Mouse (Mus musculus) large intestine, adult 2 months (tissue): ENCODE data around the gene Safb. TPM values are rescaled to one million over a fixed set of nuclear protein-coding genes. Genes with fewer than 3 reads are reported as not detected.

ENCODE experiments used
- DNase-seq: peaks from one replicate; pipeline ENCODE4 v3.0.0-alpha.2; 2012; ENCODE audit warnings: low read depth, low spot score
- WGBS: fragments of 180-500 bp; shearing (Covaris S2); methylation state at CpG from one replicate; pipeline ENCODE4 v1.1.7; 2018; 5-methylcytosine and 5-hydroxymethylcytosine counted together
- polyA plus RNA-seq: library from polyadenylated mRNA; depleted of rRNA; stranded (reverse); fragments of >200 nt; gene quantifications from 2 replicates; pipeline ENCODE4 v1.2.3, GENCODE M21; 2012

Gene Safb
- polyA plus RNA-seq, 1 experiment, result 101 TPM

DNA sequence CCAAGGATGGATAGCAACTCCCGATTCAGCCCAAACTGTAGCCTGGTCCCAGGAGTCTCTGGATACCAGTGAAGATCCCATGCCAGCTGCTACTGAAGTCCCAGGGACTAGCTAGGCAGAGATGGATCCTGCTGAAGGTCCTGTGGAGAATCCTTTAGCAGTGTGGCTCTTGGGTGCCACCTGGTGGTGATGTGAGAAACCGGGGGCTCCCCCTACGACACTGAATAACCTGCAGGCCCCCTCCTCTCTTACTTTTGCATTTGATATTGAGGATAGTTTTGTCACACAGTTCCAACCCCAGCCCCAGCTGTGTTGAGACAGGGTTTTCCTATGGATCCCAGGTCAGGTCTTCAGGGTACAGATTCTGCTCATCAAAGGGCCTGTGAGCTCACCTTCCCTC lies 26.2 kb upstream of the Safb start:
- DNase-seq, result no peak
- 16% methylated on average over 3 of the region's 3 CpGs for WGBS

DNA sequence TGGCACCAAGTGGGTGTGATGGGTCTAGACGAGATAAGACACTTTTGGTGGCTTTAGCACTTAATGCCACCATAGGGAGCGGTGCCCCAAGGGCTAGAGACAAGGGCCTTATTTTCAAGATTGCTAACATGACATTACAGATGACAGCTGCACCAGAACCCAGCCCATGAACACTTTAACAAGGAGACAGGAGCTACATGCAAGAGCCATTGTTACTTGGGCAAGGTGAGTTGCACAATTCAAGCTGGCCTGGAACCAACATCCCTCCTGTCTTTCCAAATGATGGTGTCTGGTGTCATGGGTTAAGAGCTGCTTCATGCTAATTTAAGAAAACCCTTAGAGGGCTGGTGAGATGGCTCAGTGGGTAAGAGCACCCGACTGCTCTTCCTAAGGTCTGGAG lies 25.2 kb upstream of the Safb start:
- DNase-seq, result no peak
- 65% methylated on average over 3 of the region's 3 CpGs for WGBS

DNA sequence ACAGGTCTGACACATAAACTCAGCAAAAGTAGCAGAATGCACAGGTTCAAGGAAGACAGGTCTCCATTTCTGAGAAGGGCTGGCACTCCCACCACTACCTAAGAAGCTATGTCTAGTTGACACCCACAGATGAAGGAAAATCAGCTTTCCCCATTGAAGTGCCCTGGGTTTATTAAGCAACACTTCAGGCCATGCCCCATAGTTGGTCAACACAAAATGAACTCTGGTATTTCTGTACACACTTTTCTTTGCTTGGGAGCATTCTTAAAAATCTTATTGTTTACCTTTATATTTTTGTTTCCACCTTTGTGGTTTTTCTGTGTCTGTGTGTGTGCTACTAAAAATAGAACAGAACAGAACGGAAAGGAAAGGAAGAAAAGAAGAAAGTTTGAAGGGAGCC lies 24.5 kb upstream of the Safb start:
- WGBS, result 57% methylated on average over 1 of the region's 1 CpGs
- DNase-seq, result no peak

DNA sequence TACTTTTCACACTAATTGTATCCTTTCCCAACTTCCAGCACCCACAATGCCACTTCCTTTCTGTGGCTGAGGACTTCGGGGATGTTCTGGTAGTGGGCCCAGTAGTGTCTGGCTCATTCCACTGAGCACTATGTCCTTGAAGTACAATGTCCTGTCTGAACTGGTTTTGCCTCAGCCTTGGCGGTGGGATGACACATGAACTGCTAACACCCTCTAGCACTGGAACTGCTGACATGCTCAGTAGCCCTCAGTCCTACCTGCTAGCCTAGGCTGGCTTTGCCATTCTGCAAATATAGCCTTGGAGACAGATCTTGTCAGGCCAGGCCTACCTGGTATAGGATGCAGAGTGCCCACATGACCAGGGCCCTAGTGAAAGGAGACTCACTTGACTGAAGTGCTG lies 22.8 kb upstream of the Safb start:
- DNase-seq, result no peak
- WGBS, result 92% methylated on average over 2 of the region's 2 CpGs

DNA sequence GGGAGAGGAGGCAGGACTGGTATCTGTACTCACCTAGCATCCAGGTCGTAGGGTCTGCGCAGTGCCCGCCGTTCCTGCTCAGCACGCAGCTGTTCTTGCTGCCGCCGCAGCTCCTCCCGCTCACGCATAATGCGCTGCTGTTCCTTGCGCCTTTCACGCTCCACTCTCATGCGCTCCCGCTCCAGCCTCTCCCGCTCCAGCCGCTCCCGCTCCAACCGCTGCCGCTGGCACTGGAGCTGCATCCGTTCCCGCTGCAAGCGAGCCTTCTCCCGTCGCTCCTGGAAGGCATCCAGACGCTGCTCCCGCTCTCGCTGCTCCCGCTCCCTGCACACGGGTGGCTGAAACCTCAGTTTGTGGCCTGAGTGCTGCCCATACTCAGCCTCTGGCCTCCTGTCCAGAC lies 18.3 kb upstream of the Safb start:
- 93% methylated on average over 29 of the region's 29 CpGs for WGBS
- no peak for DNase-seq

DNA sequence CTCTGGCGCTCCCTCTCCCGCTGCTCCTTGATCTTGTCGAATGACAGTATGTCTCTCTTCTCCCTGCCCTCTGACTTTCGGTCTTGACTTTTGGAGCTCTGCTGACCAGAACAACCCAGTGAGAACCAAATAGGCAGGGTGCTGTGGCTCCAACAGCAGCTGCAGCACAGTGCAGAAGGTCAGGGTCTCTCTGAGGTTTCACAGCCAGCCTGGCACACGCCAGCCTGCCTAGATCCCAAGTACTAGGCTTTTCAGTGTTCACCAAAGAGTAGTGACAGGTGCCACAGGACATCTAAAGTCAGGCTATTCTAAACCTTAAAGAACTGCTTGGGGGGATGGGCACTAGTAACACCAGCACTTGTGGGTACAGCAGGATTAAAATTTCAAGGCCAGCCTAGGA lies 17.7 kb upstream of the Safb start:
- 98% methylated on average over 5 of the region's 5 CpGs for WGBS
- DNase-seq, result no peak

DNA sequence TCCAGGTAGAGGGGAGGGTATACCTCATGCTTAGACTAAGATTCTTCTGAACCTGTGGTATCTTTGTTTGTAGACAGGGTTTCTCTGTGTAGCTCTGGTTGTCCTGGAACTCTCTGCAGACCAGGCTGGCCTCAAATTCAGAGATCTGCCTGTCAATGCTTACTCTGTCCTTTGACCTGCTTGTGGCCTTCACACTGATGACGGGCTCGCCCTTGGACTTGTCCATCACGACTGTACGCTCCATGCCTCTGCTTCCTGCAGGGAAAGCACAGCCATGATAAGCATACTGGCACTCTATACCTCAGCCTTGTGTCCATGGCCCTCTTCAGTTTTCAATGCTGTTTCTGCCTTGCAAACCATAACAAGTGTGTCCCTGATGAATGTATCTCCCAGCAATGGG lies 17.3 kb upstream of the Safb start:
- WGBS, result 83% methylated on average over 4 of the region's 4 CpGs
- DNase-seq, result no peak

DNA sequence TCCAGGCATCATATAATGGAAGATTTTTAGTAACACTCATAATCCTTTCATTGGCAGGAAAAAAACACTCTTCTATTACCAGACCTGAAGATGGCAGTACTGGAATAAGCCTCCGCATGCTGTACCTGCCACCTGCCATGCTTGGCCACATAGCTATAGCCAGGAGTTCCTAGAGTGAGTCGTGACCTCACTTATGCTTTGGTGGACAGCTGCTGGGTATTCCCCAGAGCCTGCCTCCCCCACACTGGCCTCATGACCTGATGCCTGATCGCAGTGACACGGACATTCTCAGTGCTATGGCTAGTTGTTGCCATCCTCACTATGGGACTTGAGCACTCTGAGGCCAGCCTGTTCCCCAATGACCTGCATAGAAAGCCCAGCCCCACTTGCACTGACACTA lies 14.3 kb upstream of the Safb start:
- no peak for DNase-seq
- WGBS, result 94% methylated on average over 4 of the region's 4 CpGs

DNA sequence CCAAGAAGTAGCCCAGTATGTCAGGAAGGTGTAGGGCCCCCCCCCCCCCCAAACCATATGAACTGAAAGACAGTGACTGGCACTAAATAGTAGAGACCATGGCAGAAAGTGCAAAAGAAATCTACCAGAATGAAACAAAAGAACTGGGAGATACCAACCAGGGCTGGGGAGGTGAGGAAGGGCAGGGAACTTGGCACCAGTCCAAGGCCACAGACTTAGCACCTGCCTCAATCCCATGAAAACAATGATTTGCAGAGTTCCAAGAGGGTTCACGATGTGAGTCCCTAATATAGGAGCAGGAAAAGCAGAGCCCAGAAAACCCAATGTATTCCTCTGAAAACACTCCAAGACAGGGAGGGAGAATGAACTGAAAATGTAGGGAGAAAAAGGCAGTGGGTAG lies 12.5 kb upstream of the Safb start:
- DNase-seq, result no peak
- WGBS, result 25% methylated on average over 1 of the region's 1 CpGs

DNA sequence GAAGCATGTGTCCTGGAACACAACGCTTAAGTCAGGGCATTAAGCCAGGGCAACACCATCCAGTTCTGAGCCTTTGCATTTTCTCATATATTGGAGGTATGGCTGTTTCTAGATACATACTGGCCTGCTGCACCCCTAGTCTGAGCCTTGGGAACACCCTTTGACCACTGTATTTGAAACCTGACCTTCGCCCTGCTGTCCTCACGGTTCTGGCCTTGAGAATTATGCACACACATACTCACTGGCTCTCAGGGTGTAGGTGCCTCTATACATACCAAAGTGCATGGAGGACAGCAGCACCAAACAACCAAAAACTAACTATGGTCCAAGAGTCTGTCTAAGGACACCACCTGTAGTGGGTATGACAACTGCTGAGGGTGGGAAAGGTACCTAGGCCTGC lies 11.7 kb upstream of the Safb start:
- 79% methylated on average over 3 of the region's 3 CpGs for WGBS
- DNase-seq, result no peak

DNA sequence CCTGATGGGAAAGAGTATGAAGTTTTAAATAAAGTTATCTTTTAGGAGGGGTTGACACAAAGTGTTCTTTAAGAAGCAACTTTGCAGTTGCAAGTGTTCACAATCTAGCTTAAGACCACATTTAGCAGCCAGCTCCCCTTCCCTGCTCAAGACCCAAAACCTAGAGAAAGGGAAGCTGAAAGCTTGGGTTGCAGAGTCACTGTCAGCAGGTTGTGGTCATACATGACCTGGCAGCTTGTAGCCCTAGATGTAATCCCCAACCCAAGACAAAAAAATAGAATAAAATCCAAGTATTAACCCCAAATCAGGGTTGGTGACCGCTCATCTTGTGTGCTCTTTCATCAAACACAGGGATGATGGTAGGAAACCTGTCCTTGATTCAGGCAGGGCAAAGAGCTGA lies 1.6 kb upstream of the Safb start:
- WGBS, result 41% methylated on average over 1 of the region's 1 CpGs
- DNase-seq, result no peak

DNA sequence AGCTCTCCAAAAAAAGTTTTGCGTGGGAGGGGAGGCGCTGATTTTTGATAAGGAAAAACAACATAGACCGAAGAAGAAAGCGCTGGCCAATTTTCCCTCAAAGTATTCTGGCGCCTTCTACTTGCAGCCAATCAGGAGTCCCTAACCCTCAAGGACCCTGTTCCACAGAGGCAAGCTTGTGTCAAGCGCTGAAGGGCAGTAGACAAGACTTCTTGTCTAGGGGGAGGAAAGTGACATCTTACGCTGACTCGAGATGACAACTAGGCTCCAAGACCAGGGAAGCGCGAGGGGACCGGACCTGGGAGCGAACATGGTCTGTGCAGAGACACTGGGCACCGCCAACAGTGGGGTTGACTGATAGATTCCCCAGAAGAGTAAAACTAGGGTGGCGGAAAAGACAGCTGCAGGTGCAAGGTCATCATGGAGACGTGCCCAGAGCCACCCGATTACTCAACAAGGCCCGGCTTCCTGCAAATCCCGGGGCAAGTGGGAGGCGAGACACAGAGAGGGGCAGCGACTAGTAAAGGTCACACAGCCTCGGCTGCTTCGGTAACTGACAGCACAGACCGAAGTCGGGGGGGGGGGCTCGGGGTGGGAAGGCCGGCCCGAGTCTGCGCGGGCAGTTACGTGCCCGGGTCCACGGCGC lies 891 bp upstream of the Safb start:
- DNase-seq, result no peak
- 1% methylated on average over 30 of the region's 33 CpGs for WGBS

DNA sequence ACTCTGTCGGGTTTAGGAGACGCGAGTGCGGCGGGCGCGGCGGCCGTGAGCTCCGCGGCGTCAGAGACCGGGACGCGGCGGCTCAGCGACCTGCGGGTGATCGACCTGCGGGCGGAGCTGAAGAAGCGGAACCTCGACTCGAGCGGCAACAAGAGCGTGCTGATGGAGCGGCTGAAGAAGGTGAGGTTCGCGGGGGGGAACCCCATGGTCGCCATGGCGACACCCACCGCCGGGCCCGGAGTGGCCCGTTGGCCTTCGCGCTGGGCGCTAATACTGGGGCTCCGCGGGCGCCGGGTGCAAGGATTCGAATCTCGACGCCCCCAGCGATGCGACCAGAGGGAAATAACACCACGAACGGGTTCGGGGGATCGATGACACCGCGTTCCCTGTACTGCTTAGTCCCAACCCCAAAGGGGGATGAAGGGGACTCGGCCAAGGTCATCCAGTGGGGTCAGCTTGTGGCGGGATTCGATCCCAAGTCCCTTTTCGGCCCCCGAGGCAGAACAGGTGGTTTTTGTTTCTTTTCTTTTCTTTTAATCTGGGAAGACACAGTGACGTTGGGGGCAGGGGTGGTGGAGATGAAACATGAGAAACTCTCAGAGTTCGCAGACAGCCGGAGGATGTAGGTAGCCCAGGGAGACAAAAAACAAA lies 671 bp downstream of the Safb start:
- no peak for DNase-seq
- WGBS, result under 1% methylated on average over 61 of the region's 61 CpGs

DNA sequence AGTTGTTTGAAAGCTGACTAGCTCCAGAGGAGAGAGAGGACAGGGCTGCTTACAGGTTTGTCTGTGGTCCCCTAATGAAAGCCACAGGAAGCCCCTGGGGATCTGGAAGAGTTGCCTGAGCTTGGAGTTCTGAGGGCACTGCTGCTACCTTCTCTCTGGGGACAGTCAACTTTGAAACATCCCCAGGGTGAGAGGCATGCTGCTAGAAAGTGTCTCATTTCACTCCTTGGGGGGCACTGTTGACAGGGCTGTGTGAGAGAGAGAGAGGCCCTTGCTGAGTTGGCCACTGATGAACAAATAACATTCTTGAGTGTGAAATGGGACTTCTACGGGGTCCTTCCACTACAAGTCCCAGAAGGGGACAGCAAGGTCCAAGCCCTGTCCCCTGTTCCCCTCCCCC lies 3.1 kb downstream of the Safb start:
- DNase-seq, result no peak
- 68% methylated on average over 1 of the region's 1 CpGs for WGBS

DNA sequence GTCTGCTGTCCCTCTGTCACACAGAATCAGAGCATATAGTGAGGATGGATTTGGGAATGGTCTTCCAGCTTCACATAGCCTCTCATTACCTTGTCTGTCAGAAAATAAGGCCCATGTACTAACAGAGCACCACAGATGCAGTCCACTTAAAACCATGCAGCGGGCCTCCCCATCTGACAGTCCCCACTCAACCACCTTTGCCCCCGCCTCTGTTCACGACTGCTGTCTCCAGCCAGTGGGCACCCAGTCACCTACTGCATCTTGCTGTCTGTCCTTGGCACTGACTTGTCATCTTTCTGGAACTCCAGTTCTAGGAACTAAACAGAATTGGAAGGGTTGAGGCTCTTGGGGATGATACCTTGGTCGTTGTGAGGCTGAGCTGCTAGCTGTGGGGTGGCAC lies 4.3 kb downstream of the Safb start:
- no peak for DNase-seq
- WGBS, result 90% methylated on average over 4 of the region's 4 CpGs

DNA sequence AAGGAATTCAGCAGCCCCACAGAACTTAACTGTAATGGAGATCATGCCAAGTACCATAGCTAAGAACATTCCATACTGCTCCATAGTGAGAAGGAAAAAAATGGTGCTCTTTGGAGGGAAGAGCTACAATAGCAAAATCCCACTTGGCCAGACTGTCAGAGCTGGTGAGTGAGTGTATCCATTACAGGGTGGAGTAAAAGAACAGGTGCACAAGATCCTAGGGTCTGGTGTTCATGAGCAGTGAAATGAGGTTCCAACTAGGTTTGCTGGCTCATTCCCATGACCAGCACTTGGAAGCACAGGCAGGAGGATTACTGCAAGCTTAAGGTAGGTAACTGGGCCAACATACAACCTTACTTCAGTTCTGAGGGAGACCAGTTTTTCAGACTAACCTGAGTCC lies 7.9 kb downstream of the Safb start:
- no peak for DNase-seq

DNA sequence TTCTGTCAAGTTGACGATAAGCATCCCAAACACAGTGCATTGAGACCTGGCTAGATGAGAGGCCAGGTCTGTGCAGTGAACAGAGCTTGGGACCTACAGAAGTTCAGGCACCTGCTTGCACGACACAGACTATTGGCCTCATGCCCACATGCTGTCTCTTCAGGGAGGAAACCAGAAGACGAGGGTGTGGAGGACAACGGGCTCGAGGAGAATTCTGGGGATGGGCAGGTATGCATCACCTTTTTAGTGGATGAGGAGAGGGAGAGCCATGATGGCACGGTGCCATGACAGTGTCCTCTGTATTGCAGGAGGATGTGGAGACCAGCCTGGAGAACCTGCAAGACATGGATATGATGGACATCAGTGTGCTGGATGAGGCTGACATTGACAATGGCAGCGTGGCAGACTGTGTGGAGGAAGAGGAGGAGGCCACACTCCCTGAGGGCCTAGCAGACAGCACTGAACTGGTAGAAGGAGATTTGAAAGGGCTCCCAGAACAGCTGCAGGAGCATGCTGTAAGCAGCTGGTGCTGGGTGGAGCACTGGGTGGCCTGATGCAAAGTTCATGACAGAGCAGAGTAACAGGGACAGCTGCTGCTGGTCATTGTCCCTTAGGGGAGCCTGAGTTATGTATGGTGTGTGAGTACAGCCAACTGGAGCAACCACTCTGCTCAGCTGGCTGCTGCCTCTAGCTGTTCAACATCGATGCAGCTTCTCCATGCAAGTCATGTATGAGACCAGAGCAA lies 9.1 kb downstream of the Safb start:
- 58% methylated on average over 8 of the region's 8 CpGs for WGBS

DNA sequence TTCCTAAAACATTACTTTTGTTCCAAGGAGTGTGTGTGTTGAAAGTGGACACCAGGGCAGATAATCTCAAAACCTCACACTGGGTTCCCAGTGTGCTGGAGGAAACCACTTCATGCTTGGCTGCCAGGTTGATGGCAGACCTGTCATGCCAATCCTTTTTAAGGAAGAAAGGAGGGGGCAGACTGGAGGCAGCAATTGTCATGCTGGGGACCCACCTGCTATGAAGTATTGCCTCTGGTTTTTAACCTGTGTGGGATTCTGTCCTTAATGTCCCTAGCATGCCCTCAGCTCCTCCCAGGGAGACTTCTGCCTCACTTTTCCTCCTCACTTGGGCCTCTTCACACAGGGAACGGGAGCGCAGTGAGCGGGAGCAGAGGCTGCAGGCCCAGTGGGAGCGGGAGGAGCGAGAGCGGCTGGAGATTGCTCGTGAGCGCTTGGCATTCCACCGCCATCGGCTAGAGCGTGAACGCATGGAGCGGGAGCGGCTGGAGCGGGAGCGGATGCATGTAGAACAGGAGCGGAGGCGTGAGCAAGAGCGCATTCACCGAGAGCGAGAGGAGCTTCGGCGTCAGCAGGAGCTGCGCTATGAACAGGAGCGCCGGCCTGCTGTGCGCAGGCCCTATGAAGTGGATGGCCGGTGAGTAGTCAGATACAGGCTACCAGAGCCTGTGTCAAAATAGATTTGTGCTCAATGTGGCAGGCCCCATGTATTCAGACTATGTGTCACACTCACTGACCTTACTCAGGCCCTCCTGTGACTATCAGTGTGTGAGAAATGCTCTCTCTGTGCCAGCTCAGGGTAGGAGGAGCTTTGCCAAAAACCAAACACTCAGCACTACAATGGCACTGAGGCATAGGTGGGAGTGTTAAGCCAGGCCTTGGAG lies 18.8 kb downstream of the Safb start:
- DNase-seq, result no peak
- WGBS, result 96% methylated on average over 28 of the region's 28 CpGs

More for the DNA sequence above, 9.1 kb downstream of the Safb start:
- DNase-seq, result no peak

DNA sequence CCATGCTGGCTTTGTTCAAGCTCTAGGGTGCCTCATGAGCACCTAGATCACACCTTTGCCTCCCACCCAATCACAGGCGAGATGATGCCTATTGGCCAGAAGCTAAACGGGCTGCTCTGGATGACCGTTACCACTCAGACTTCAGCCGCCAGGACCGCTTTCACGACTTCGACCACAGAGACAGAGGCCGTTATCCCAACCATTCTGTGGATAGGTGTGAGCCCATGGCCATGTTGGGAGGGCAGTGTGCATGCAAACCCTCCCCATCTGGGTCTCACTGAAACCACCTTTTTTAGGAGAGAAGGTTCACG lies 19.4 kb downstream of the Safb start:
- no peak for DNase-seq
- 89% methylated on average over 9 of the region's 9 CpGs for WGBS

DNA sequence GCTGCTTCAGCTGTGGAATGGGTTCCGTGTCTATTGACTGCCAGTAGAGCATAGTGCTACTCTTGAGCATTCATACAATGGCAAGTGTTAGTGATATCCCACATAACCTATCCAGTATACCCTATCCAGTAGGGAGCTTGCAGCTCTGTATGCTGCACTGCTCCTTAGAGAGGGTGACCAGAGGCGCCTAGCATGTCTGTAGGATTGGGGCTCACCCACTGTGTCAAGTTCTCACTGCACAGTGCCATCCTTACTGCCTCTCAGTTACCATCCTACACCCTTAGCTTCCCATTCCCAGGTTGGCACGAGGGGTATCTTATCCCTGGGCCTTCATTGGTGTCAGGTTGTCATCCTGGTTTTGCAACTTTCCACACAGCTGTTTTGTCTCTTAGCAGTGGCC lies 19.8 kb downstream of the Safb start:
- no peak for DNase-seq
- WGBS, result 78% methylated on average over 3 of the region's 3 CpGs

DNA sequence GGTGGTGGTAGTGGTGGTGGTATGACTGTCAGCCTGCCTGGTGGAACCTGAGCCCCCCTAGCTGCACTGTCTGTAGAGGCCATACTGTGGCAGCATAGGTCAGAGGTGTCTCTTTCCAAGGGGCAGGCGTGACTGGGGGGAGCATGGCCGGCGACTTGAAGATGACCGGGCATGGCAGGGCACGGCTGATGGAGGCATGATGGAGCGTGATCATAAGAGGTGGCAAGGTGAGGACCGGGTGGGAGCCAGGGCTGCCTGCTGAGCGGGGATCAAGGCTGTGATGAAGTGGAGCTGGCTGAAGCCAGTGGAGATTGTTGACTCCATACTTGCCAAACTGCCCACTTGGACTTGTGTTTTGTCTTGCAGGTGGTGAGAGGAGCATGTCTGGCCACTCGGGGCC lies 20.8 kb downstream of the Safb start:
- 84% methylated on average over 9 of the region's 9 CpGs for WGBS

More for the DNA sequence above, 20.8 kb downstream of the Safb start:
- DNase-seq, result no peak
